Mouse (Mus musculus) gastrocnemius, adult 2 months (tissue): ENCODE results near the gene Hoxb2. TPM values are rescaled to one million over a fixed set of nuclear protein-coding genes. Genes with fewer than 3 reads are reported as not detected.

Source experiments
- DNase-seq: peaks from one replicate; pipeline ENCODE4 v3.0.0; 2022
- H3K27ac ChIP-seq: fragments of 200-600 bp; 2 replicates; pipeline ENCODE4 v1.8.1; 2022; ENCODE audit warnings: mild to moderate bottlenecking
- H3K4me3 ChIP-seq: fragments of 200-600 bp; 2 replicates; pipeline ENCODE4 v1.8.1; 2022; ENCODE audit warnings: mild to moderate bottlenecking, moderate library complexity
- CTCF ChIP-seq: fragments of 200-600 bp; IDR thresholded peaks from 2 replicates; pipeline ENCODE4 v1.8.1; 2022; ENCODE audit warnings: antibody characterized with exemption, mild to moderate bottlenecking, moderate library complexity
- intact Hi-C: fragments of 180-260 bp; cut with DNase I; formaldehyde crosslinking; loops from one replicate; pipeline ENCODE4 v1.15.1; 2025
- total RNA-seq, 2 experiments: library from RNA; stranded (reverse); gene quantifications; 2 replicates each; pipeline ENCODE4 v1.2.3; 2021

Hoxb2 gene
- total RNA-seq, 2 experiments from 2014 or later, result 0.15 to 0.20 TPM

DNA sequence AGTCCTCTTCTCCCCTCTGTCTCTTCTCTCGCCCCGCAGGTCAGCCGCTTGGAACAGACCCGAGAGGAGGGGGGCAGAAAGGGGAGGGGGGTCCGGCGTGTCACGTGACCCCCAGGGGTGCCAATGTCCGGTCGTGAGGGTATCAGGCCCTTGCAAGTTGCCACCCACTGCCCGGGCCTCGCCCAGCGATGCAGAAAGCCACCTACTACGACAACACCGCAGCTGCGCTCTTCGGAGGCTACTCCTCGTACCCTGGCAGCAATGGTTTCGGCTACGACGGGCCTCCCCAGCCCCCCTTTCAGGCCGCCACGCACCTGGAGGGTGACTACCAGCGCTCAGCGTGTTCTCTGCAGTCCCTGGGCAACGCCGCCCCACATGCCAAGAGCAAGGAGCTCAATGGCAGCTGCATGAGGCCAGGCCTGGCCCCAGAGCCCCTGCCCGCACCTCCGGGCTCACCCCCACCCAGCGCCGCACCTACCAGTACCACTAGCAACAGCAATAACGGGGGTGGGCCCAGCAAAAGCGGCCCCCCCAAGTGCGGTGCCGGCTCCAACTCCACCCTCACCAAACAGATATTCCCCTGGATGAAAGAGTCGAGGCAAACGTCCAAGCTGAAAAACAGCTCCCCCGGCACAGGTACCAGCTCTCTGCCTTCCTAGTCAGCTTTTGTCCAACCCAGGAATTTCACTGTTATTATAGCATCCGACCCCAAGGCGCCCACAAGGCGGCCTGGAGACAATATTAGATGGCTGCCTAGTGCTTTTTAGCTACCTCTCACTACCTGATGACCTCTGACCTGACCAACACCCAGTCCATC is 6.1 kb upstream of the Hoxb2 start:
- no peak for TF ChIP-seq CTCF
- no peak for DNase-seq
- H3K4me3 ChIP-seq, result no peak overlapping the region
- no peak overlapping the region for H3K27ac ChIP-seq
- intact Hi-C loops, result no loop called here

DNA sequence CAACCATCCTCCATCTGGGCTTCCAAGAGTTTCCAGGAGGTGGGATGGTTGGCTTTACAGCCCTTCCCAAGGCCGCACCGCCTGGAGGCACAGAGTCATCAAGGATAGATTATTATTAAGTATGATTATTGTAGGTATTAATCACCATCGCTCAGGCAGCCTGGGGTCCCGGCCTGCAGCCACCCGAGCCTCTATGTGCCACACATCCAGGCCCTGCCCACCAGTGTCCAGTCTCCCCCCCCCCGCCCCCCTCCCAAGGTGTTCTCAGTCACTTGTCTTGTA is 5.5 kb upstream of the Hoxb2 start:
- H3K4me3 ChIP-seq, result no peak overlapping the region
- no peak overlapping the region for H3K27ac ChIP-seq
- TF ChIP-seq CTCF, result no peak
- intact Hi-C loops, result no loop called here
- DNase-seq, result no peak

DNA sequence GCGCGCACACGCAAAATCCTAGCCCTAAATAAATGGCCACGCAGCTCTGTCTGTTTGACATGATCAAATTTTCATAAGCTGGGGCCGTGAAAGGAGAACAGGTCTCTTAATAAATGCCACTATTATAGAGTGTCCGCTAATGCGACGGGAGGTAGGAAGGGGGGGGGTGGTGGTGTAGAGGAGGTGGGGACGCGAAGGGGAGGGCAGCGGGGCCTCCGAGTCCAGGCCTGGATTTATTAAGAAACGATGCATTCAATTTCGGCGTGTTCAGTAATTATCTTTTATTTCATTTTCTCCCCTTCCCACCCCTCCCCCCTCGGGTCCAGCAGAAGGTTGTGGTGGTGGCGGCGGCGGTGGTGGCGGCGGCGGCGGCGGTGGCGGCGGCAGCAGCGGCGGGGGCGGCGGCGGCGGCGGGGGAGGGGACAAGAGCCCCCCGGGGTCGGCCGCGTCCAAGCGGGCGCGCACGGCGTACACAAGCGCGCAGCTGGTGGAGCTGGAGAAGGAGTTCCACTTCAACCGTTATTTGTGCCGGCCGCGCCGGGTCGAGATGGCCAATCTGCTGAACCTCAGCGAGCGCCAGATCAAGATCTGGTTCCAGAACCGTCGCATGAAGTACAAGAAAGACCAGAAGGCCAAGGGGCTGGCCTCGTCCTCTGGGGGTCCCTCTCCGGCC is 5.0 kb upstream of the Hoxb2 start:
- TF ChIP-seq CTCF, result no peak
- intact Hi-C loops, result no loop called here
- no peak for DNase-seq
- H3K27ac ChIP-seq, result no peak overlapping the region
- peak overlapping the region; percentile 64 for H3K4me3 ChIP-seq

DNA sequence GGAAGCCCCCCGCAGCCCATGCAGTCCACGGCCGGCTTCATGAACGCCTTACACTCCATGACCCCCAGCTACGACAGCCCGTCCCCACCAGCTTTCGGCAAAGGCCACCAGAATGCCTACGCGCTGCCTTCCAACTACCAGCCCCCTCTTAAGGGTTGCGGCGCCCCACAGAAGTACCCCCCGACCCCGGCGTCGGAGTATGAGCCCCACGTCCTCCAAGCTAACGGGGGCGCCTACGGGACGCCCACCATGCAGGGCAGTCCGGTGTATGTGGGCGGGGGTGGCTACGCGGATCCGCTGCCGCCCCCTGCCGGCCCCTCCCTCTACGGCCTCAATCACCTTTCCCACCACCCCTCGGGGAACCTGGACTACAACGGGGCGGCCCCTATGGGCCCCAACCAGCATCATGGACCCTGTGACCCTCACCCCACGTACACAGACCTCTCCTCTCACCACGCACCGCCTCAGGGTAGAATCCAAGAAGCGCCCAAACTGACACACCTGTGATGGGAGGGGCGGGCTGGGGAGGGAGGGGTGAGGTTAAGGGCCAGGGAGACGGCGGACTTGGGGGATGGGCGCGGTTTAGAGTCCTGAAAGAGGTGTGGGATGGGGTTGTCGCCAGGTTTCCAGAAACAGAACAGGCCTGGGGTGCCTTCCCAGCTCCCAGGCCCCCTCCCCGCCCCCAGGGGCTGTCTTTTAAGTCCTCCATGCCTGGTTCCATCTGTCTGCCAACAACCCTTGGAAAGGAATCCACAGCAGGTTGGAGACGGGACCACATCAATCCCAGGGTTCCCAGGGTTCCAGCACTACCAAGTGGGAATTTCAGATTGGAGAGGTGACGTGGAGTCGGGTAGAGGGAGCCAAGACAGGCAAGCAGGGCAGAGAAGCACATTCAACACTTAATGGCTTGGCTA is 4.2 kb upstream of the Hoxb2 start:
- intact Hi-C loops, result no loop called here
- Histone ChIP-seq H3K27ac (no peak overlapping the region), H3K4me3 (peak overlapping the region; percentile 64)
- DNase-seq, result no peak
- peak; percentile 17; the same call in 1 of the 2 replicates for TF ChIP-seq CTCF

DNA sequence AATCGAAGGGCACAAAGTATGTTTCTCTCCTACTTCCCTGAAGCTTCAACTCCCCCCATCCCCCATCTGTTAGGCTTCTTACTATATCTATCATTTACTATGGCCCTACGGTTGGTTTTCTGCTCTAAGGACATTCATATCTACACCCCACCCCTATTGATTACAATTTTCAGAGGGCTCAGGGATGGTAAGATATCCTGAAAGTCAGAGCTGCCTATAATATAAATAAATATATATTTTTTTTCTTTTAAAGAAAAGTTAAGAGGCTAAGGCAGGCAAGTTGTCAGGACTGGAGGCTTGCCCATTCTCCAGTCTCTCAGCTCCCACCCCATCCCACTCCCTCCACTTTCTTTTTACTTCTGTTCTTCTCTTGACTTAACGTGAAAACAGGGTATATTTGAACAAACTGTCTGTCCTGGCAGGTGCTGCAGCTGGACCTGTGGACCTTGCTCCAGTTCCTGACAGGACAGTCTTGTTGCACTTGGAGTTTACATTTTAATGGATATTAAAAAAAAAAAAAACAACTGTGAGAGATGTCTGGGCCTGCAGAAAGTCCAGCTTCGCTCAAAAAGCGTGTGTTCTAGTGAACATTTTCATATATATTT is 3.3 kb upstream of the Hoxb2 start:
- H3K27ac ChIP-seq, result no peak overlapping the region
- no peak for TF ChIP-seq CTCF
- no peak for DNase-seq

DNA sequence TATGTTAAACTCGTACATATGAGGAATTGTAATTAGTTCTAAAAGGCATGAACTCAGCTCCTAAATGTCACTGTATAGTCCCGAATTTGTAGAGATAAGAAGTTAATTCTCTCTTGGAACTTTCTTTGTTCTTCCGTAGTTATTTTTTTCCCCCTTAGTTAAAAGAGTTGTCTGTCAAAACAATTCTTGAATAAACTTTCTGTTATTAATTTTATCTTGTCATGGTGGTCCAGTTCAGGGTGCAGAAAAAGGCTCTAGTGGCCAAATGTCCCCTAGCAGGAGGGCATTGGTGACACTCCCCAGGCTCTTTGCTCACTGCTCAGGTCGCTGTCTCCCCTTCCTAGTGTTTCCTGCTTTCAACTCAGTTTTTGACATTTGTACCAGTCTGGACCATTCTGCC is 2.6 kb upstream of the Hoxb2 start:
- TF ChIP-seq CTCF, result no peak
- Histone ChIP-seq H3K4me3 (no peak overlapping the region), H3K27ac (no peak overlapping the region)
- intact Hi-C loops, result no loop called here
- DNase-seq, result no peak

More for the DNA sequence above, 3.3 kb upstream of the Hoxb2 start:
- intact Hi-C loops, result no loop called here
- H3K4me3 ChIP-seq, result no peak overlapping the region

DNA sequence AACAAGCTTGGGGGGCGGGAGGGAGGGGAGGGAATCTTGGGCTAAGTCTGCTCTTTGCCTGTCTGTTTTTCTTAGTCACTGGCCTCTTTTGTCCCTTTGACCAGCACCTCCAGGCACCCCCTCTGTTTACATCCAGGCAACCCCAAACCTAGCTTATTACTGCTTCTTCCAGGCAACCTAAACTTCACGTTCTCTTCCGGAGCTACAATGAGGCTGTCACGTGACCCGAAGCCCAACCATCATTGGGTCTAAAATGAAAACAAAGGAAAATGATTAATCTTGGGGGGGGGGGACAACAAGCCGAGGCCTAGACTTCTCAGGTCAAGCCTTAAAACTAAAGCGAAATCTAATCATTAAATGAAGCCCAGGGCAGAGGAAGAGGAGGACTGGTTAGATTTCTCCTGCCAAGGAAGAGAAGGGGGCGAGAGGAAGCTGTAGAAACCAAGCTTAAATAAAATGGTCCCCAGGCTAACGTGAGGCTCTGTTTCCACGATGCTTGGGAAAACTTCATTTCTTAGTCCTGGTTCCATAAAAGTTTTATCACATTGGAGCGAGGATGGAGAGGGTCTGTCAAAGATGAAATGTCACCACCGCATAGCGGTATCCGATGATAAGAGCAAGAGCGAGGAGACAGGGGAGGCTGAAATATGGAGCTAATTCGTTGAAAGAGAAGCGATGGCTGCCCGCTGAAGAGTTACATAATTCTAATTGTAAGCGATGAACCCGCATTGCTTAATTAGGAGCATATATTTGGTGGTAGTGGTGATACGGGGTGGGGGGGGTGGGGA is 2.0 kb upstream of the Hoxb2 start:
- no peak for TF ChIP-seq CTCF
- no peak overlapping the region for H3K4me3 ChIP-seq
- H3K27ac ChIP-seq, result no peak overlapping the region
- no peak for DNase-seq
- intact Hi-C loops, result no loop called here

DNA sequence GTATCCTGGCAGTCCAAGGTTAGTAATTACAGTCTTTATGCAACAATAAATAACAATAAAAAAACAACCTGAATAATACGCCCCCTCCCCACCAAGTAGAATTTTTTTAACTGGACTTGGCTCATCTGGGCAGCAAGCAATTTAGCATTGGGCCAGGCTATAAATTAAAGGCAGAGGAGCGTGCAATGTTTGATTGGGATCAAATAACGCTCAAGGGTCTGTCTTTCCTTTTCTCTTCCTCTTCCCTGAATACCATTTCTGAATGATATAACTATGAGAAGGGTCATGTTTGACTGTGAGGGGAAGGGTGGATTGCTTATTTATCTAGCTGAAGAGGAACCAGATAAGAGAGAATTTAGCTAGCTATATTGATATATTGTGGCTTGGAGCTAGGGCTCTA is 1.3 kb upstream of the Hoxb2 start:
- no peak for DNase-seq
- H3K27ac ChIP-seq, result no peak overlapping the region

DNA sequence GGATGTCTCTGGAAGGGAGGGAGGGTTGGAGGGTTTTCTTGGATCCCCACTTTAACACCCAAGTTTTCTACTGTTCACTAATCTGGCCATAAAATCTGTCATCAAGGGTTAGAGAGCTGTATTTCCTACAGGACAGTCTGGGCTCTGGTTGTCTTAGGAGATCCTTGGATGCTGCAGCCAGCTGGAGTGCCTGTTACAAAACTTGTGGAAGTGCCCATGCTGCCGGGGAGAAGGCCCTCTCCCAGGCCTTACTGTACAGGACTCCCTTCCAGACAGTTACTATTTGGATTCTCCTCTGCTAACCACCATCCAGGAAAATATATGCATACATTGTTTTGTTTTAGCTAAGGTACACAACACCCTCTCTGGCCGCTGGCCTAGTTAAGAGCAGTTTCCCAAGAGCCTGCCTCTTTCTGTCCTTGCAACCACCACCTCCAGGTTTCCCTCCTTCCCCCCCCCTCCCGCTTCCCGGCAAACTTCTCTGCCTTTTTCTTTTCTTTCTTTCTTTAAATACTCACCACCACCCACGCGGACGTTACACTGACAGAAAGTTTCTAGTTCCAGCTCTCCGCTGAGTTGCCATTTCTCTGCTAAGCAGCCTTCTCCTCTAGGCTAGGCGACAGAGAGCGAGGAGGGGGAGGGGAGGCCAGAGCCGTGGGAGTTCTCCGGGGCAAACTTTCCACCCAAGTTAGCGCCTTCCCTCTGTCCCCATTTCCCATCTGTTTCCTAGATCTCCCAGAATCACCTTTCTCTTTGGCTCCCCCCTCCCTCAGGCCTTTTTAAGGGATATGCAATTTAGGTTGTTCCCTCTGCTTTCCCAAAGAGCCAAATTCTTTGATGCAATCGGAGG is 609 bp upstream of the Hoxb2 start:
- Histone ChIP-seq H3K27ac (no peak overlapping the region), H3K4me3 (no peak overlapping the region)
- intact Hi-C loops, result loop anchor here (5.0 kb wide), 2 partner anchors 37 to 58 kb away; no protein-coding TSS in a partner anchor
- no peak for DNase-seq
- no peak for TF ChIP-seq CTCF

More for the DNA sequence above, 1.3 kb upstream of the Hoxb2 start:
- no peak overlapping the region for H3K4me3 ChIP-seq
- intact Hi-C loops, result no loop called here
- TF ChIP-seq CTCF, result no peak

DNA sequence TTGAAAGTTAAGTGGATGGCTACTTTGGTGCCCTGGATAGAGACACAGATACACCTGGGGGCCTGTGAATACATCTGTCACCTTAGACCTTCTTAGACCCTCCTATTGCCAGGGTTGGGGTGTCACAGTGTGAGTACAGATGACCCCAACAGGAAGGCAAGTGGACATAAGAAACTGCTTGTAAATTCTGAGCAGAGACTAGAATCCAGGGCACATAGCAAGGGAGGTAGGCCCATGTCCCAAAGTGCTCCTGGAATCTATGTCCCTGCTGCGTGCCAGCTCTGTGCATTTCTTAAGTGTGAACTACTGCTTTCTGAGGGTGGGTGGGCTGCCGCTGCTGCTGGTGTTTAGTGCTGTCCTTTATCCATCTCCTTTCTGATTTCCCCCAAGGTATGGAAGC is 466 bp downstream of the Hoxb2 start:
- TF ChIP-seq CTCF, result no peak
- DNase-seq, result no peak
- no peak overlapping the region for H3K4me3 ChIP-seq
- intact Hi-C loops, result loop anchor here (5.0 kb wide), 2 partner anchors 38 to 57 kb away; no protein-coding TSS in a partner anchor
- no peak overlapping the region for H3K27ac ChIP-seq

DNA sequence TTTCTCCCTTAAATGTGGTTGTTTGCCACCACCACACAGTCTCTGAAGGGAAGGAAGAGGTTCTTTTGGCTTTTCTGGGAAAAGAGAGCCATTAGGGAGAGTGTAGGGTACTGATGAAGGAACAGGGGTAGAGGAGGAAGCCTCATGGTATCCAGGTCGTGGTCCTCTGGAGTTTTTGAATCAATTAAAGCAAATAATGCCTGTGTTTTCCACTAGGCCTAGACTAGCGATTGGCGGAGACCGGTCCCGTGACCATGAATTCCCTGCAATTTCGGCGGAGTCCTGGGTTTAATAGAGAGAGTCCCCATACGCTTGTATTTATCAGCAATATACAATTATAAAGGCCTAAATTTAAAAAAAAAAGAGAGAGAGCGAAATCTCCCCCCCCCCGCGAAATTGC is 987 bp downstream of the Hoxb2 start:
- DNase-seq, result no peak
- TF ChIP-seq CTCF, result no peak
- Histone ChIP-seq H3K27ac (peak overlapping the region; percentile 3; the same call in 1 of the 2 replicates), H3K4me3 (peak overlapping the region; percentile 69)
- intact Hi-C loops, result loop anchor here (5.0 kb wide), 2 partner anchors 39 to 56 kb away; no protein-coding TSS in a partner anchor
